Mouse (Mus musculus) hindbrain, postnatal 0 days (tissue): ENCODE results near the gene Ank. TPM values are rescaled to one million over a fixed set of nuclear protein-coding genes. Genes with fewer than 3 reads are reported as not detected.

Experiments
- ATAC-seq: fragments of 200-750 bp; cut with Nextera tagmentation; 2 replicates; pipeline ENCODE4 v1.8.0; 2017; ENCODE audit warnings: mild to moderate bottlenecking, moderate TSS enrichment, moderate library complexity
- DNase-seq: peaks from one replicate; pipeline ENCODE4 v3.0.0-alpha.2; 2015; ENCODE audit warnings: low spot score
- H3K27ac ChIP-seq: fragments of 300-500 bp; sonication (generic); 2 replicates; pipeline ENCODE4 v1.5.1; 2014; ENCODE audit warnings: mild to moderate bottlenecking
- H3K27me3 ChIP-seq: fragments of 300-500 bp; sonication (generic); 2 replicates; pipeline ENCODE4 v1.6.1; 2014; ENCODE audit warnings: low read length, mixed read lengths; ENCODE audit not compliant: insufficient read depth
- H3K36me3 ChIP-seq: fragments of 300-500 bp; sonication (generic); 2 replicates; pipeline ENCODE4 v1.6.1; 2014; ENCODE audit warnings: low read length, mixed read lengths; ENCODE audit not compliant: insufficient read depth
- H3K4me1 ChIP-seq: fragments of 300-500 bp; sonication (generic); 2 replicates; pipeline ENCODE4 v1.6.1; 2014; ENCODE audit warnings: antibody characterized with exemption, low read length, mixed read lengths; ENCODE audit not compliant: insufficient read depth
- H3K4me2 ChIP-seq: fragments of 300-500 bp; sonication (generic); 2 replicates; pipeline ENCODE4 v1.6.1; 2014; ENCODE audit warnings: low read depth, mild to moderate bottlenecking, low read length, moderate library complexity, mixed read lengths
- H3K4me3 ChIP-seq: fragments of 300-500 bp; sonication (generic); 2 replicates; pipeline ENCODE4 v1.5.1; 2014; ENCODE audit warnings: low read length
- H3K9ac ChIP-seq: fragments of 300-500 bp; sonication (generic); replicated peaks from 2 replicates; pipeline ENCODE4 v1.6.1; 2014; ENCODE audit warnings: mild to moderate bottlenecking, low read length, moderate library complexity, mixed read lengths
- H3K9me3 ChIP-seq: fragments of 300-500 bp; sonication (generic); 2 replicates; pipeline ENCODE4 v1.6.1; 2016; ENCODE audit warnings: low read length, mixed read lengths
- CTCF ChIP-seq: IDR thresholded peaks from 2 replicates; pipeline ENCODE4 v1.5.1; 2016; ENCODE audit warnings: antibody characterized with exemption, control low read depth, low read depth
- WGBS: fragments of 180-500 bp; shearing (Covaris S2); extraction: QIAGEN DNeasy Blood & Tissue Kit; methylation state at CpG from one replicate; pipeline ENCODE4 v1.1.7; 2014; 5-methylcytosine and 5-hydroxymethylcytosine counted together
- polyA plus RNA-seq: library from polyadenylated mRNA; unstranded; fragments of >200 nt; fragmentation: Nextera tagmentation; extraction: Ambion mirVana; gene quantifications from 2 replicates; pipeline ENCODE4 v1.2.1, GENCODE M21; 2015
- total RNA-seq: library from RNA; depleted of rRNA; stranded (reverse); fragments of >200 nt; gene quantifications from 2 replicates; pipeline ENCODE4 v1.2.3, GENCODE M21; 2014

Gene Ank
- total and polyA plus RNA-seq, 2 experiments from 2014 or later = 18.1 to 31.1 TPM

GRCm38 (mm10) chr15:27593717-27594116 lies 127.2 kb downstream of the Ank start:
- peaks cover 17% of the 10 kb centered on the region for H3K36me3 ChIP-seq
- no peaks in the 10 kb centered on the region for H3K9me3 ChIP-seq
- H3K4me1 ChIP-seq = no peaks in the 10 kb centered on the region
- DNase-seq = peak; percentile 28
- H3K27me3 ChIP-seq = no peaks in the 10 kb centered on the region
- no peak overlapping the region for H3K4me3 ChIP-seq
- whole genome bisulfite sequencing = 64% methylated on average over 13 of the region's 13 CpGs
- ATAC-seq = no peak
- no peak overlapping the region for H3K9ac ChIP-seq
- peak; percentile 47 for TF ChIP-seq CTCF
- no peak overlapping the region for H3K27ac ChIP-seq
- H3K4me2 ChIP-seq = no peak overlapping the region

- Histone ChIP-seq H3K27me3 (no peaks in the 10 kb centered on the region), H3K4me2 (no peak overlapping the region), H3K36me3 (peaks cover 17% of the 10 kb centered on the region), H3K9ac (no peak overlapping the region), H3K4me1 (no peaks in the 10 kb centered on the region), H3K27ac (no peak overlapping the region), H3K4me3 (no peak overlapping the region), H3K9me3 (no peaks in the 10 kb centered on the region)
- WGBS = 33% methylated on average over 4 of the region's 4 CpGs
- no peak for TF ChIP-seq CTCF
- DNase-seq (no peak), ATAC-seq (no peak)
Observed at GRCm38 (mm10) chr15:27594973-27595372, 128.5 kb downstream of the Ank start.

- peaks cover 17% of the 10 kb centered on the region for H3K36me3 ChIP-seq
Observed at GRCm38 (mm10) chr15:27595560-27595959, 129.1 kb downstream of the Ank start.

GRCm38 (mm10) chr15:27596463-27597140 lies 130.1 kb downstream of the Ank start:
- 74% methylated on average over 3 of the region's 3 CpGs for WGBS
- Histone ChIP-seq H3K36me3 (peaks cover 17% of the 10 kb centered on the region), H3K27me3 (no peaks in the 10 kb centered on the region), H3K9me3 (no peaks in the 10 kb centered on the region), H3K4me1 (no peaks in the 10 kb centered on the region), H3K9ac (no peak overlapping the region), H3K4me2 (no peak overlapping the region), H3K27ac (0 out of 2 replicates have a peak overlapping the region, but pooled peaks have one; percentile 12), H3K4me3 (no peak overlapping the region)
- ATAC-seq = peak; percentile 53
- peak; percentile 32 for DNase-seq
- peak; percentile 52 for TF ChIP-seq CTCF

More at GRCm38 (mm10) chr15:27595560-27595959, 129.1 kb downstream of the Ank start:
- peak overlapping the region; percentile 9; the same call in 1 of the 2 replicates for H3K27ac ChIP-seq
- ATAC-seq (no peak), DNase-seq (no peak)
- H3K27me3 ChIP-seq = no peaks in the 10 kb centered on the region
- no peak overlapping the region for H3K4me3 ChIP-seq
- H3K4me2 ChIP-seq = no peak overlapping the region
- H3K4me1 ChIP-seq = no peaks in the 10 kb centered on the region
- no peaks in the 10 kb centered on the region for H3K9me3 ChIP-seq
- no peak for TF ChIP-seq CTCF
- H3K9ac ChIP-seq = no peak overlapping the region
- 40% methylated on average over 8 of the region's 8 CpGs for WGBS

- Histone ChIP-seq H3K4me1 (no peaks in the 10 kb centered on the region), H3K36me3 (peaks cover 13% of the 10 kb centered on the region), H3K9me3 (no peaks in the 10 kb centered on the region), H3K9ac (no peak overlapping the region), H3K27me3 (no peaks in the 10 kb centered on the region), H3K27ac (no peak overlapping the region), H3K4me2 (no peak overlapping the region), H3K4me3 (no peak overlapping the region)
- TF ChIP-seq CTCF = no peak
- 86% methylated on average over 4 of the region's 4 CpGs for WGBS
- no peak for ATAC-seq
- no peak for DNase-seq
Observed at GRCm38 (mm10) chr15:27597516-27597915, 131.0 kb downstream of the Ank start.

- ATAC-seq = no peak
- Histone ChIP-seq H3K9me3 (no peaks in the 10 kb centered on the region), H3K4me3 (no peak overlapping the region), H3K4me1 (no peaks in the 10 kb centered on the region), H3K4me2 (no peak overlapping the region), H3K36me3 (peaks cover 1% of the 10 kb centered on the region; the same call in 1 of the 2 replicates), H3K9ac (no peak overlapping the region), H3K27me3 (no peaks in the 10 kb centered on the region), H3K27ac (no peak overlapping the region)
- DNase-seq = no peak
- 90% methylated on average over 13 of the region's 13 CpGs for WGBS
- no peak for TF ChIP-seq CTCF
Observed at GRCm38 (mm10) chr15:27598786-27599385, 132.4 kb downstream of the Ank start.

GRCm38 (mm10) chr15:27600524-27600923 lies 134.0 kb downstream of the Ank start:
- no peaks in the 10 kb centered on the region for H3K9me3 ChIP-seq
- no peak overlapping the region for H3K9ac ChIP-seq
- WGBS = 90% methylated on average over 5 of the region's 5 CpGs
- ATAC-seq (no peak), DNase-seq (no peak)
- no peak for TF ChIP-seq CTCF
- no peaks in the 10 kb centered on the region for H3K4me1 ChIP-seq
- H3K4me2 ChIP-seq = no peak overlapping the region
- H3K27ac ChIP-seq = no peak overlapping the region
- no peaks in the 10 kb centered on the region for H3K27me3 ChIP-seq
- H3K4me3 ChIP-seq = no peak overlapping the region
- no peaks in the 10 kb centered on the region; the same call in 1 of the 2 replicates for H3K36me3 ChIP-seq
